Mouse (Mus musculus) midbrain, embryonic 14.5 days (tissue): Measurements from ENCODE around the gene Dclk1. TPM values are rescaled to one million over a fixed set of nuclear protein-coding genes. Genes with fewer than 3 reads are reported as not detected.

ENCODE experiments used
- polyA plus RNA-seq: library from polyadenylated mRNA; unstranded; fragments of >200 nt; fragmentation: Nextera tagmentation; extraction: Ambion mirVana; gene quantifications from 2 replicates; pipeline ENCODE4 v1.2.1, GENCODE M21; 2014

The Dclk1 gene
- polyA plus RNA-seq, 1 experiment from 2014 or later = 323 TPM

Other genes starting within 250 kb of the Dclk1 start
- 1.1 and 2.2 TPM in 2 replicates for gene Ccna1, start 186.9 kb upstream of the Dclk1 start, polyA plus RNA-seq
- gene Spg20, start 130.3 kb upstream of the Dclk1 start, polyA plus RNA-seq = 11.8 and 16.4 TPM in 2 replicates
- gene Ccdc169, start 105.0 kb upstream of the Dclk1 start, polyA plus RNA-seq = 0.12 TPM in 1 of 2 replicates, not detected in the other
- not detected in 2 replicates for gene Sohlh2, start 60.3 kb upstream of the Dclk1 start, polyA plus RNA-seq
- not detected in 2 replicates for gene Gm21954, start 229.8 kb downstream of the Dclk1 start, polyA plus RNA-seq